Mouse (Mus musculus): ENCODE measurements around the gene Spaca4.

DNA sequence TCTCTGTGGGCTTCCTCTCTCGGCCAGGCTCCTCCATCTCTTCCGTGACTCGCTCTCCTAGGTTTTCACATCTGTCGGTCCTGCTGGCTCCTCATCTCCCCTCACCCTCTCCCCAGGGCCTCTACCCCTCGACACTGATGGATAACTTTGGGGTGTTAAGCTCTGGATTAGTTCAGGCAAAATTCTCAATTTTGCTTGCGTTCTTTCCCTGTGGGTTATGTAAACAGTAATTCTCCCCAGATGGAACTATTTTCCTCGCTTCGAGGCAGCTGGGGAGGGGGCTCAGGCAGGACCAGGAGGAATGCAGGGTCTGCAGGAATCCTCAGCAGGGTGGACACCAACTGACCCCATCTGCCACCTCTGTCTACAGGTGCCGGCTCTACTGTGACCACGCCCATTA lies 39.8 kb downstream of the Spaca4 start:
- TF ChIP-seq EP300 (IDR thresholded peaks at IDR 0.05) (no peak), CTCF (IDR thresholded peaks at IDR 0.05) (no peak)

All from lung, postnatal 0 days (tissue).